Mouse (Mus musculus): ENCODE results near the gene Dgki. TPM values are rescaled to one million over a fixed set of nuclear protein-coding genes. Genes with fewer than 3 reads are reported as not detected.
A peak's percentile ranks its signal among the peaks of the same experiment; 100 is the strongest.

Dgki gene
- total and polyA plus RNA-seq, 2 experiments from 2014 or later = 0.11 to 0.33 TPM

GRCm38 (mm10) chr6:37060114-37060513 is 239.9 kb downstream of the Dgki start:
- ATAC-seq (ENCODE audit: insufficient read depth, low read depth) = no peak
- no peak overlapping the region for H3K4me3 ChIP-seq (ENCODE audit: low read depth, low read length)
- H3K27me3 ChIP-seq (ENCODE audit: control insufficient read depth, insufficient read depth, low read length) = no peaks in the 10 kb centered on the region
- no peak overlapping the region for H3K27ac ChIP-seq (ENCODE audit: low read depth)
- no peaks in the 10 kb centered on the region for H3K4me1 ChIP-seq (ENCODE audit: control insufficient read depth, insufficient read depth)
- no peak overlapping the region for H3K9ac ChIP-seq (replicated peaks; ENCODE audit: low read depth, low read length)
- no peaks in the 10 kb centered on the region for H3K9me3 ChIP-seq (replicated peaks; ENCODE audit: control insufficient read depth, low read length)
- WGBS = 79% methylated on average over 3 of the region's 3 CpGs
- no peak for DNase-seq (ENCODE audit: low spot score)
- no peaks in the 10 kb centered on the region for H3K36me3 ChIP-seq (replicated peaks; ENCODE audit: control insufficient read depth, insufficient read depth, low read length)
- no peak overlapping the region for H3K4me2 ChIP-seq (ENCODE audit: low read depth, low read length)
- TF ChIP-seq EP300 (IDR thresholded peaks at IDR 0.05; ENCODE audit: low read depth) (no peak), CTCF (IDR thresholded peaks at IDR 0.05; ENCODE audit: low read depth) (no peak)

DNA sequence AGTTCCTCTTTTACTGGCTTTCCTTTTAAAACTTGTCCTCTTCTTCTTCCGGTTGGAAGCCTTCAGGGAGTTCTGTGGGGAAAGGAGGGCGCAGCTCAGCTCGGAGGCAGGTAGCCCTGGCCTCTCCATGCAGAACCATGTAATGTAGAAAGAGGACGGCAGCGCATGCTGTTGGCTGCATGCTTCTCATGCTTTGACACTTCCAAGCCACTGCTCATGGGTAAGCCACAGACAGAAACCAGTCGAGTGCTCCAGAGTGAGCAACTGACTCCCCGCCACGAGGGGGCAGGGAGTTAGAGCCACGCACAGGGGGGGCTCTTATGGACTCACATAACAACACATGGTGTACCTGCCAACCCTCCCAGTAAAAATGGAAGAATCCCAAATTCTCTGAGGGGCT is 242.0 kb downstream of the Dgki start:
- no peaks in the 10 kb centered on the region for H3K27me3 ChIP-seq (ENCODE audit: control insufficient read depth, insufficient read depth, low read length)
- H3K36me3 ChIP-seq (replicated peaks; ENCODE audit: control insufficient read depth, insufficient read depth, low read length) = no peaks in the 10 kb centered on the region
- no peak overlapping the region for H3K4me2 ChIP-seq (ENCODE audit: low read depth, low read length)
- ATAC-seq (ENCODE audit: insufficient read depth, low read depth) (no peak), DNase-seq (ENCODE audit: low spot score) (no peak)
- no peak overlapping the region for H3K4me3 ChIP-seq (ENCODE audit: low read depth, low read length)
- H3K9ac ChIP-seq (replicated peaks; ENCODE audit: low read depth, low read length) = no peak overlapping the region
- TF ChIP-seq EP300 (IDR thresholded peaks at IDR 0.05; ENCODE audit: low read depth) (no peak), CTCF (IDR thresholded peaks at IDR 0.05; ENCODE audit: low read depth) (no peak)
- no peak overlapping the region for H3K27ac ChIP-seq (ENCODE audit: low read depth)
- H3K9me3 ChIP-seq (replicated peaks; ENCODE audit: control insufficient read depth, low read length) = no peaks in the 10 kb centered on the region
- H3K4me1 ChIP-seq (ENCODE audit: control insufficient read depth, insufficient read depth) = no peaks in the 10 kb centered on the region
- WGBS = 76% methylated on average over 9 of the region's 9 CpGs

DNA sequence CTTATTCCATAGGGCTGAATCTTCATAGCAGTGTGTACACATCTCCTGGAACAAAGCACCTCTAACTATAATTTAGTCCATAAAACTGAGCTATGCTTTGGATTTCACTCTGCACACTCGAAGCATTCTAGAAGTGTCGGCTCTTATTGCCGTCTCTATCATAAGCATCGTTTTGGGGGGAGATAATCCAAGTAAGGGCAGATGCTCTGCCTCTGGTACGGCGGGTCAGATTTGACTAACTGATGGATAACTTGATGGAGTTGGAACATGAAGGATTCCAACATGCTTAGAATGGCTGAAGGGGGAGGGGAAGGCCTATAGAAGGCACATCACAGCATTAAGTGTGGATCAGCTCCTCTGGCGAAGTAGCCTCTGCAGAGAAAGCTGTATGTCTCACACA is 242.4 kb downstream of the Dgki start:
- 89% methylated on average over 7 of the region's 7 CpGs for WGBS
- no peak for DNase-seq (ENCODE audit: low spot score)
- H3K27ac ChIP-seq (ENCODE audit: low read depth) = no peak overlapping the region
- no peaks in the 10 kb centered on the region for H3K27me3 ChIP-seq (ENCODE audit: control insufficient read depth, insufficient read depth, low read length)
- no peak overlapping the region for H3K4me2 ChIP-seq (ENCODE audit: low read depth, low read length)
- H3K36me3 ChIP-seq (replicated peaks; ENCODE audit: control insufficient read depth, insufficient read depth, low read length) = no peaks in the 10 kb centered on the region
- H3K4me3 ChIP-seq (ENCODE audit: low read depth, low read length) = no peak overlapping the region
- no peaks in the 10 kb centered on the region for H3K9me3 ChIP-seq (replicated peaks; ENCODE audit: control insufficient read depth, low read length)
- no peak for ATAC-seq (ENCODE audit: insufficient read depth, low read depth)
- no peaks in the 10 kb centered on the region for H3K4me1 ChIP-seq (ENCODE audit: control insufficient read depth, insufficient read depth)
- H3K9ac ChIP-seq (replicated peaks; ENCODE audit: low read depth, low read length) = no peak overlapping the region
- no peak for TF ChIP-seq CTCF (IDR thresholded peaks at IDR 0.05; ENCODE audit: low read depth)
- TF ChIP-seq EP300 (IDR thresholded peaks at IDR 0.05; ENCODE audit: low read depth) = no peak

- no peaks in the 10 kb centered on the region for H3K27me3 ChIP-seq (ENCODE audit: control insufficient read depth, insufficient read depth, low read length)
- WGBS = 84% methylated on average over 3 of the region's 3 CpGs
- peaks cover 3% of the 10 kb centered on the region; the same call in 1 of the 2 replicates for H3K4me1 ChIP-seq (ENCODE audit: control insufficient read depth, insufficient read depth)
- no peaks in the 10 kb centered on the region for H3K9me3 ChIP-seq (replicated peaks; ENCODE audit: control insufficient read depth, low read length)
- no peak overlapping the region for H3K27ac ChIP-seq (ENCODE audit: low read depth)
- no peak for DNase-seq (ENCODE audit: low spot score)
- no peak for ATAC-seq (ENCODE audit: insufficient read depth, low read depth)
- no peak for TF ChIP-seq EP300 (IDR thresholded peaks at IDR 0.05; ENCODE audit: low read depth)
- no peak for TF ChIP-seq CTCF (IDR thresholded peaks at IDR 0.05; ENCODE audit: low read depth)
- no peak overlapping the region for H3K4me2 ChIP-seq (ENCODE audit: low read depth, low read length)
- H3K36me3 ChIP-seq (replicated peaks; ENCODE audit: control insufficient read depth, insufficient read depth, low read length) = no peaks in the 10 kb centered on the region
- H3K9ac ChIP-seq (replicated peaks; ENCODE audit: low read depth, low read length) = no peak overlapping the region
- no peak overlapping the region for H3K4me3 ChIP-seq (ENCODE audit: low read depth, low read length)
Measured at GRCm38 (mm10) chr6:37055634-37056033, 244.3 kb downstream of the Dgki start.

DNA sequence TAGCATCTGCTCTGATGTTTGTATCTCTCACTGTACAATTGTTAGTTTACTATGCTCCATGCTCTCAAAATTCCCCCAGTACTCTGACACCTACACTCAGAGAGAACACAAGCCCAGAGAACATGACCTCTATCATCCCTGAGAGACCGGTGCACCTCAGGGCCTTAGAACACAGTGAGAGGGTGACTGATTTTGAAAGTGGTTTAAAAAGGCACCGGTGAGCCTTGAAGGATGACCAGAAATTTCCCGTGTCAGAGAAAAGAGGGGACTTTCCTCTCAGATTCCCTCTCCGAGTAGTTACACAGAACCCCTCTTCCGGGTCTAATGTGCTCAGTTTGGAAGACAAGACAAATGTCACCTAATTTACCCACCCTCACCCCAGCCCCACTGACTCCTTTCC is 244.9 kb downstream of the Dgki start:
- H3K9me3 ChIP-seq (replicated peaks; ENCODE audit: control insufficient read depth, low read length) = no peaks in the 10 kb centered on the region
- no peak overlapping the region for H3K9ac ChIP-seq (replicated peaks; ENCODE audit: low read depth, low read length)
- H3K4me1 ChIP-seq (ENCODE audit: control insufficient read depth, insufficient read depth) = peaks cover 3% of the 10 kb centered on the region; the same call in 1 of the 2 replicates
- H3K27me3 ChIP-seq (ENCODE audit: control insufficient read depth, insufficient read depth, low read length) = no peaks in the 10 kb centered on the region
- no peak for DNase-seq (ENCODE audit: low spot score)
- no peaks in the 10 kb centered on the region for H3K36me3 ChIP-seq (replicated peaks; ENCODE audit: control insufficient read depth, insufficient read depth, low read length)
- ATAC-seq (ENCODE audit: insufficient read depth, low read depth) = no peak
- no peak overlapping the region for H3K4me2 ChIP-seq (ENCODE audit: low read depth, low read length)
- no peak overlapping the region for H3K27ac ChIP-seq (ENCODE audit: low read depth)
- no peak for TF ChIP-seq CTCF (IDR thresholded peaks at IDR 0.05; ENCODE audit: low read depth)
- TF ChIP-seq EP300 (IDR thresholded peaks at IDR 0.05; ENCODE audit: low read depth) = no peak
- no peak overlapping the region for H3K4me3 ChIP-seq (ENCODE audit: low read depth, low read length)
- whole genome bisulfite sequencing = 75% methylated on average over 5 of the region's 5 CpGs

- Histone ChIP-seq H3K27ac (ENCODE audit: low read depth) (no peak overlapping the region), H3K27me3 (ENCODE audit: control insufficient read depth, insufficient read depth, low read length) (no peaks in the 10 kb centered on the region), H3K4me2 (ENCODE audit: low read depth, low read length) (no peak overlapping the region), H3K9me3 (replicated peaks; ENCODE audit: control insufficient read depth, low read length) (no peaks in the 10 kb centered on the region), H3K4me3 (ENCODE audit: low read depth, low read length) (no peak overlapping the region), H3K4me1 (ENCODE audit: control insufficient read depth, insufficient read depth) (peaks cover 3% of the 10 kb centered on the region; the same call in 1 of the 2 replicates), H3K9ac (replicated peaks; ENCODE audit: low read depth, low read length) (no peak overlapping the region), H3K36me3 (replicated peaks; ENCODE audit: control insufficient read depth, insufficient read depth, low read length) (no peaks in the 10 kb centered on the region)
- ATAC-seq (ENCODE audit: insufficient read depth, low read depth) = peak; percentile 20; the same call in 1 of the 2 replicates
- DNase-seq (ENCODE audit: low spot score) = peak; percentile 76
- peak; percentile 78 for TF ChIP-seq CTCF (IDR thresholded peaks at IDR 0.05; ENCODE audit: low read depth)
- TF ChIP-seq EP300 (IDR thresholded peaks at IDR 0.05; ENCODE audit: low read depth) = no peak
- 35% methylated on average over 6 of the region's 6 CpGs for WGBS
Measured at GRCm38 (mm10) chr6:37054435-37055020, 245.5 kb downstream of the Dgki start.
